Comparison of ENCODE assay signal across 12 mouse cellular contexts in the genomic region with DNA sequence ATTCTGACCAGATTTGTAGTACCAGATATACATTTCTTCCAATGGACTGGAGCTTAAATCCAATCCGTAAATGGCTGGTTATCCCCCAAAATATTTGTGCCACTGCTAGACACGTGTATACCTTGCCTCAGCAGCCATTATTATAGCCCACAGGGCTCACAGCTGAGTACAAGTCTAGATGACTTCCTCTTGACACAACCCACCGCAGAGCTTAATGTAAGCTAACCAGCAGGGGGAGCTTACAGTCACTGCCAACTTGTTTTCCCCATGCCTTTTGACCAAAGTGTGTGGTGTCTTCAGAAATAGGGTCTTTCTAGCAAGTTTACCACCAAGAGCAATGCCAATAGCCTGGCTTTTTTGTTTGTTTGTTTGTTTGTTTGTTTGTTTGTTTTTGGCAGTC.
DNase-seq lines count a peak whose midpoint lies in the region; ATAC-seq lines count a peak whose summit lies in the region.
"Had no signal": no experiment of that assay in that cellular context is flagged by ENCODE, and none has a peak within 500 bp of the region (broad histone marks: within the 10 kb centered on the region; RNA-seq: fewer than 3 reads in every experiment).

No protein-coding gene starts in this region.

- WGBS in limb, embryonic 11.5 days: 51% methylated on average over 3 of the region's 3 CpGs
- WGBS in limb, embryonic 10.5 days: 67% methylated on average over 3 of the region's 3 CpGs

- no peaks in the 10 kb centered on the region for H3K36me3 ChIP-seq in limb, embryonic 11.5 days (ENCODE audit: control insufficient read depth, insufficient read depth, low read length)
- H3K36me3 ChIP-seq in limb, embryonic 10.5 days: no peaks in the 10 kb centered on the region
- H3K36me3 ChIP-seq: heart, embryonic 13.5 days; limb, embryonic 12.5 days; midbrain, embryonic 15.5 days had no signal

- no peak overlapping the region for H3K4me3 ChIP-seq in limb, embryonic 11.5 days (ENCODE audit: low read depth, low read length)
- no peak overlapping the region for H3K4me3 ChIP-seq in limb, embryonic 10.5 days
- H3K4me3 ChIP-seq: heart, embryonic 13.5 days; limb, embryonic 12.5 days; midbrain, embryonic 15.5 days had no signal

- no peak overlapping the region for H3K9ac ChIP-seq in limb, embryonic 11.5 days (ENCODE audit: low read length)
- H3K9ac ChIP-seq: heart, embryonic 13.5 days; limb, embryonic 12.5 days; midbrain, embryonic 15.5 days had no signal

- H3K4me2 ChIP-seq in limb, embryonic 11.5 days (ENCODE audit: low read depth, severe bottlenecking): no peak overlapping the region
- H3K4me2 ChIP-seq: heart, embryonic 13.5 days; limb, embryonic 12.5 days; midbrain, embryonic 15.5 days had no signal

- 0 out of 2 replicates have a peak, but pooled peaks cover 4% of the 10 kb centered on the region for H3K4me1 ChIP-seq in limb, embryonic 11.5 days (ENCODE audit: control insufficient read depth, insufficient read depth, low read length)
- peaks cover 24% of the 10 kb centered on the region for H3K4me1 ChIP-seq in limb, embryonic 10.5 days
- H3K4me1 ChIP-seq: heart, embryonic 13.5 days; midbrain, embryonic 15.5 days had no signal

- no peak overlapping the region for H3K27ac ChIP-seq in limb, embryonic 11.5 days (replicated peaks; ENCODE audit: low read depth, low read length)
- H3K27ac ChIP-seq in limb, embryonic 10.5 days: no peak overlapping the region
- H3K27ac ChIP-seq: heart, embryonic 13.5 days; limb, embryonic 12.5 days; midbrain, embryonic 15.5 days had no signal

- H3K9me3 ChIP-seq in limb, embryonic 11.5 days (ENCODE audit: control insufficient read depth, low read length): no peaks in the 10 kb centered on the region
- H3K9me3 ChIP-seq in limb, embryonic 10.5 days (replicated peaks): no peaks in the 10 kb centered on the region
- H3K9me3 ChIP-seq: heart, embryonic 13.5 days; limb, embryonic 12.5 days; midbrain, embryonic 15.5 days had no signal

- no peak for DNase-seq in frontal cortex, postnatal 10 days (ENCODE audit: low spot score in 2 of 2)
- DNase-seq in limb, embryonic 11.5 days (ENCODE audit: low spot score): no peak
- no peak for DNase-seq in limb, embryonic 10.5 days (ENCODE audit: low spot score)
- DNase-seq in ES-CJ7 (ENCODE audit: low read depth, low spot score): peak; percentile 63
- peak; percentile 46 for DNase-seq in brain, adult 2 months (ENCODE audit: low read depth, low spot score)
- no peak for DNase-seq in kidney, adult 11 months
- DNase-seq: gastrocnemius, postnatal 14 days had no signal

- no peaks in the 10 kb centered on the region for H3K27me3 ChIP-seq in limb, embryonic 11.5 days (ENCODE audit: control insufficient read depth, insufficient read depth, low read length)
- no peaks in the 10 kb centered on the region for H3K27me3 ChIP-seq in limb, embryonic 10.5 days (ENCODE audit: low read depth, poor library complexity, severe bottlenecking)
- H3K27me3 ChIP-seq: heart, embryonic 13.5 days; limb, embryonic 12.5 days; midbrain, embryonic 15.5 days had no signal

- peak; percentile 72 for ATAC-seq in frontal cortex, adult (ENCODE audit: low TSS enrichment)
- ATAC-seq in limb, embryonic 11.5 days (ENCODE audit: insufficient number of reproducible peaks, low FRiP score, low TSS enrichment, low read depth): 0 out of 2 replicates have a peak, but pooled peaks have one; percentile 51
- no peak for ATAC-seq in inflammation-experienced regulatory T-cells, adult 6 months
- ATAC-seq: midbrain, embryonic 15.5 days had no signal

Comparison
In these comparisons a context has a peak if more than half of its experiments do, and no peak if none do; other contexts are left out.
1. DNase-seq: peak in ES-CJ7 (single experiment) and brain, adult 2 months (single experiment); none in frontal cortex, postnatal 10 days (0 of 2), limb, embryonic 11.5 days (single experiment), limb, embryonic 10.5 days (single experiment) and kidney, adult 11 months (single experiment).